Mouse (Mus musculus): ENCODE data around the gene Vmn2r19. TPM values are rescaled to one million over a fixed set of nuclear protein-coding genes. Genes with fewer than 3 reads are reported as not detected.
A peak's percentile ranks its signal among the peaks of the same experiment; 100 is the strongest.
"Not testable (repeated sequence)": the region's sequence is repeated elsewhere in the genome, so short reads cannot be mapped to it uniquely, and the experiment has no call there.

Vmn2r19 gene
- polyA plus RNA-seq, 1 experiment from 2014 or later, result not detected

DNA sequence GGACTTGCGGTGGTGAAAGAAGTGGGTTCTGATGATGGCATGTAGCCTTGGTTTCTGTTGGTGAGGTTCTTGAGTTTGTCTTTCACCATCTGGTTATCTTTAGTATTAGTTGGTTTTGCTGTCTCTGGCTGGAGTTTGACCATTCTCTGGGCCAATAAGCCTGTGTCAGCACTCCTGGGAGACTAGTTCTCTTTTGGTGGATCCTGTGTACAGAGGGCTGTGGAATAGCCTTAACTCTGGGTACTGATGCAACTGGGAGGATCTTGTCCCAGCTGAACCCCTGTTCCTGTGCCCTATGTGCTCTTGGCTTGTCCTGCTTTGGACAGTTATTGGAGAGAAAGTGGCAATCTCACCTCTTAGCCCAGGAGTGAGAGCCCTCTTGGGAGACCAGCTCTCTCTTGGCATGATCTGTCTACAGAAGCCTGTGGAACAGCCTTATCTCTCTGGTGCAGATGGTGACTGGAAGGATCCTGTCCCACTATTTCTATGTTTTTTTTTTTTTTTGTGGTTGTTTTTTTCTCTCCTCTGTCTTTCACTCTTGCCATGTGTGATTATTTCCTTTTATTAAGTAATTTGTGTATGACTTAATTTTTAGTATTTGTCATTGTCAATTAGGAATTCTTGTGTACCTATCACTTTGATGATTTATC is 15.3 kb upstream of the Vmn2r19 start:
- Histone ChIP-seq H3K4me2 (no peak overlapping the region), H3K4me1 (replicated peaks) (no peaks in the 10 kb centered on the region), H3K9ac (no peak overlapping the region), H3K27me3 (no peaks in the 10 kb centered on the region), H3K4me3 (no peak overlapping the region), H3K27ac (replicated peaks) (no peak overlapping the region), H3K36me3 (no peaks in the 10 kb centered on the region), H3K9me3 (no peaks in the 10 kb centered on the region)
- 94% methylated on average over 1 of the region's 1 CpGs for WGBS
- ATAC-seq (ENCODE audit: low FRiP score, low read depth), result no peak

- H3K9ac ChIP-seq; H3K4me3 ChIP-seq; H3K27ac ChIP-seq (replicated peaks); H3K27me3 ChIP-seq; H3K4me1 ChIP-seq (replicated peaks); H3K4me2 ChIP-seq; H3K9me3 ChIP-seq; H3K36me3 ChIP-seq; ATAC-seq (ENCODE audit: low FRiP score, low read depth): not testable (repeated sequence)
- WGBS, result 93% methylated on average over 11 of the region's 11 CpGs
Observed at GRCm38 (mm10) chr6:123293509-123293908, 14.6 kb upstream of the Vmn2r19 start.

- Histone ChIP-seq H3K27ac (replicated peaks) (no peak overlapping the region), H3K4me2 (no peak overlapping the region), H3K4me1 (replicated peaks) (no peaks in the 10 kb centered on the region), H3K4me3 (no peak overlapping the region), H3K9me3 (no peaks in the 10 kb centered on the region), H3K27me3 (no peaks in the 10 kb centered on the region), H3K36me3 (no peaks in the 10 kb centered on the region), H3K9ac (no peak overlapping the region)
- no peak for ATAC-seq (ENCODE audit: low FRiP score, low read depth)
- WGBS, result 67% methylated on average over 1 of the region's 1 CpGs
Observed at GRCm38 (mm10) chr6:123296687-123297086, 11.4 kb upstream of the Vmn2r19 start.

DNA sequence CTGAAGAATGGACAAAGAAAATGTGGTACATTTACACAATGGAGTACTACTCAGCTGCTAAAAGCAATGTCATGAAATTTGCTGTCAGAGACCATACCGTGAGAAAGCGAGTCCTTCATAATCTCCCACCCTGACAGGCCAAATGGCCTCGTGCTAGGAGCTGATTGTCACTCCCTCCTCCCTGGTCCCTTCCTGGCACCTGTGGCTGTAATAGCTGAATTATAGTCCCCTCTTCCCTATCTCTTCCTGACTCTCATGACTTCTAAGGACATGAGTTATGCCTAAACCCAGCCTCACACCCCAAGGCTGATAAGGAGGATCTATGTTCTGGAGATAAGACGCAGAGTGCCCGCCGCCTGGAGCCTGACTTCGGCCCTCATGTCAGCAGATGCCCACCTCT is 1.8 kb upstream of the Vmn2r19 start:
- not testable (repeated sequence) for H3K36me3 ChIP-seq; H3K4me1 ChIP-seq (replicated peaks); H3K27me3 ChIP-seq; H3K9ac ChIP-seq; H3K4me3 ChIP-seq; H3K4me2 ChIP-seq; H3K27ac ChIP-seq (replicated peaks); H3K9me3 ChIP-seq; ATAC-seq (ENCODE audit: low FRiP score, low read depth)
- 93% methylated on average over 7 of the region's 7 CpGs for WGBS

GRCm38 (mm10) chr6:123332503-123332902 is 24.4 kb downstream of the Vmn2r19 start:
- no peaks in the 10 kb centered on the region for H3K9me3 ChIP-seq

GRCm38 (mm10) chr6:123340093-123340492 is 32.0 kb downstream of the Vmn2r19 start:
- Histone ChIP-seq H3K4me3 (no peak overlapping the region), H3K27ac (replicated peaks) (no peak overlapping the region), H3K36me3 (no peaks in the 10 kb centered on the region), H3K4me2 (no peak overlapping the region), H3K9ac (no peak overlapping the region), H3K27me3 (no peaks in the 10 kb centered on the region), H3K4me1 (replicated peaks) (no peaks in the 10 kb centered on the region), H3K9me3 (no peaks in the 10 kb centered on the region)
- peak; percentile 51; the same call in 1 of the 2 replicates for ATAC-seq (ENCODE audit: low FRiP score, low read depth)

More at GRCm38 (mm10) chr6:123332503-123332902, 24.4 kb downstream of the Vmn2r19 start:
- ATAC-seq (ENCODE audit: low FRiP score, low read depth), result no peak
- Histone ChIP-seq H3K27ac (replicated peaks) (no peak overlapping the region), H3K4me3 (no peak overlapping the region), H3K4me1 (replicated peaks) (no peaks in the 10 kb centered on the region), H3K36me3 (no peaks in the 10 kb centered on the region), H3K4me2 (no peak overlapping the region), H3K9ac (no peak overlapping the region), H3K27me3 (no peaks in the 10 kb centered on the region)
- WGBS, result 31% methylated on average over 2 of the region's 2 CpGs

GRCm38 (mm10) chr6:123346141-123346540 is 38.0 kb downstream of the Vmn2r19 start:
- WGBS, result 90% methylated on average over 1 of the region's 1 CpGs

More at GRCm38 (mm10) chr6:123346141-123346540, 38.0 kb downstream of the Vmn2r19 start:
- Histone ChIP-seq H3K27ac (replicated peaks) (no peak overlapping the region), H3K36me3 (no peaks in the 10 kb centered on the region), H3K9me3 (no peaks in the 10 kb centered on the region), H3K4me3 (no peak overlapping the region), H3K4me1 (replicated peaks) (no peaks in the 10 kb centered on the region), H3K9ac (no peak overlapping the region), H3K27me3 (no peaks in the 10 kb centered on the region), H3K4me2 (no peak overlapping the region)
- ATAC-seq (ENCODE audit: low FRiP score, low read depth), result no peak

Other genes with a start within 250 kb of the Vmn2r19 start
- 1.5 and 1.8 TPM in 2 replicates for gene Clec4a2, start 201.9 kb upstream of the Vmn2r19 start, polyA plus RNA-seq (2015; fragmentation: Nextera tagmentation; extraction: Ambion mirVana)
- not detected in 2 replicates for gene Clec4b2, start 135.4 kb upstream of the Vmn2r19 start, polyA plus RNA-seq (2015; fragmentation: Nextera tagmentation; extraction: Ambion mirVana)
- 1.2 and 2.2 TPM in 2 replicates for gene Clec4n, start 78.5 kb upstream of the Vmn2r19 start, polyA plus RNA-seq (2015; fragmentation: Nextera tagmentation; extraction: Ambion mirVana)
- gene Clec4d, start 46.2 kb upstream of the Vmn2r19 start, polyA plus RNA-seq (2015; fragmentation: Nextera tagmentation; extraction: Ambion mirVana), result not detected in 2 replicates
- gene Clec4e, start 18.5 kb upstream of the Vmn2r19 start, polyA plus RNA-seq (2015; fragmentation: Nextera tagmentation; extraction: Ambion mirVana), result 0.08 and 0.13 TPM in 2 replicates
- not detected in 2 replicates for gene Vmn2r20, start 109.8 kb downstream of the Vmn2r19 start, polyA plus RNA-seq (2015; fragmentation: Nextera tagmentation; extraction: Ambion mirVana)
- not detected in 2 replicates for gene Vmn2r21, start 225.1 kb downstream of the Vmn2r19 start, polyA plus RNA-seq (2015; fragmentation: Nextera tagmentation; extraction: Ambion mirVana)

Measured in hindbrain, embryonic 15.5 days (tissue).